In the genomic region with DNA sequence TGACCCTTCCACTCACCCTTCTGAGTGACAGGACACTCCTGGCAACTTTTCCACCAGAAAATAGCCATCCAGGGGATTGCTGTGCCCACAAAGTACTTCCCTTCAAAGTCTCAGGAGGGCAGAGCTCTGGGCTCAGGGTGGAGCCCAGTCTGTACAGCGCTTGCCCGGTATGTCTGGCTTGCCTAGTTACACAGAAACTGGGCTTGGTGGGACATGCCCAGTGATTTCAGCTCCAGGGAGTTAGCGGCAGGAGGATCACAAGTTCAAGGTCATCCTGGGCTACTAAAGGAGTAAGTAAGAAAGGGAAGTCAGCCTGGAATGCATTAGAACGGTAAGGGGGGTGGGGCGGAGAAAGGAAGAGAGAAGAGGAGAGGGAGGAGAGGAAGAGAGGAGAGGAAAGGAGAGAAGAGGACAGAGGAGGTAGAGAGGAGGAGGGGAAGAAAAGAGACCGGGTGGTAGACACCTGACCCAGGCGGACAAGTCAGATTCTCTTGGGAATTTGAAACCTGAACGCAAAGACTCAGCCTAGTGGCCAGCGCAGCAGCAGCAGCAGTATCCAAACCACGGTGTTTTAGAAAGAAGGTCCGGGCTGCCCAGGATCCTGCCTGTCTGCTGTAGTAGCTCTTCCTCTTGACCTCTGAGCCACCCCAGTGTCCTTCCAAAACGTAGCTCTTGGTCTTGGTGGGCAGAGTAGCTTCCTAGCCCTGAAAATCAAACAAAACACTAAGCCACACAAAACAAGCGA, we compare ENCODE assay signal across 8 mouse cellular contexts. TPM values are rescaled to one million over a fixed set of nuclear protein-coding genes. Genes with fewer than 3 reads are reported as not detected.
DNase-seq lines count a peak whose midpoint lies in the region; ATAC-seq and TF ChIP-seq lines count a peak whose summit lies in the region.

No protein-coding gene starts in this region.

- H3K4me3 ChIP-seq in forebrain, embryonic 13.5 days: no peak overlapping the region
- H3K4me3 ChIP-seq in forebrain, postnatal 0 days (ENCODE audit: low read depth, low read length): no peak overlapping the region
- H3K4me3 ChIP-seq in hindbrain, embryonic 14.5 days (replicated peaks; ENCODE audit: low read length): no peak overlapping the region; the same call in 1 of the 2 replicates
- peak overlapping the region; percentile 33 for H3K4me3 ChIP-seq in liver, embryonic 12.5 days
- peak overlapping the region; percentile 7; the same call in 1 of the 2 replicates for H3K4me3 ChIP-seq in neural tube, embryonic 13.5 days

- no peak for ATAC-seq in forebrain, embryonic 13.5 days
- no peak for ATAC-seq in forebrain, postnatal 0 days
- no peak for ATAC-seq in hindbrain, embryonic 14.5 days (ENCODE audit: low FRiP score)
- 0 out of 2 replicates have a peak, but pooled peaks have one; percentile 47 for ATAC-seq in liver, embryonic 12.5 days
- ATAC-seq in neural tube, embryonic 13.5 days (ENCODE audit: low read depth): no peak

- no peak for DNase-seq in forebrain, postnatal 0 days
- peak; percentile 67 for DNase-seq in embryo, embryonic 11 days
- no peak for DNase-seq in hindbrain, embryonic 14.5 days (ENCODE audit: low spot score)
- no peak for DNase-seq in MN1 (ENCODE audit: low spot score)
- no peak for DNase-seq in cerebellum, adult 18-20 months

- no peaks in the 10 kb centered on the region for H3K36me3 ChIP-seq in forebrain, embryonic 13.5 days (ENCODE audit: poor library complexity, severe bottlenecking)
- H3K36me3 ChIP-seq in forebrain, postnatal 0 days (ENCODE audit: insufficient read depth): no peaks in the 10 kb centered on the region
- no peaks in the 10 kb centered on the region for H3K36me3 ChIP-seq in hindbrain, embryonic 14.5 days (replicated peaks; ENCODE audit: control insufficient read depth, insufficient read depth)
- H3K36me3 ChIP-seq in liver, embryonic 12.5 days: no peaks in the 10 kb centered on the region
- no peaks in the 10 kb centered on the region for H3K36me3 ChIP-seq in neural tube, embryonic 13.5 days

- no peaks in the 10 kb centered on the region for H3K4me1 ChIP-seq in forebrain, embryonic 13.5 days
- H3K4me1 ChIP-seq in forebrain, postnatal 0 days (ENCODE audit: insufficient read depth): no peaks in the 10 kb centered on the region
- no peaks in the 10 kb centered on the region for H3K4me1 ChIP-seq in hindbrain, embryonic 14.5 days (replicated peaks; ENCODE audit: control insufficient read depth, insufficient read depth, low read length)
- peaks cover 57% of the 10 kb centered on the region for H3K4me1 ChIP-seq in liver, embryonic 12.5 days
- no peaks in the 10 kb centered on the region for H3K4me1 ChIP-seq in neural tube, embryonic 13.5 days (replicated peaks)

- no peak for TF ChIP-seq CTCF in forebrain, postnatal 0 days (IDR thresholded peaks at IDR 0.05; ENCODE audit: low read depth)

- H3K9ac ChIP-seq in forebrain, embryonic 13.5 days: peak overlapping the region; percentile 10; the same call in 1 of the 2 replicates
- H3K9ac ChIP-seq in forebrain, postnatal 0 days: no peak overlapping the region
- 0 out of 2 replicates have a peak overlapping the region, but pooled peaks have one; percentile 8 for H3K9ac ChIP-seq in hindbrain, embryonic 14.5 days
- peak overlapping the region; percentile 61 for H3K9ac ChIP-seq in liver, embryonic 12.5 days
- H3K9ac ChIP-seq in neural tube, embryonic 13.5 days: no peak overlapping the region

- WGBS in forebrain, embryonic 13.5 days: 32% methylated on average over 13 of the region's 13 CpGs
- WGBS in forebrain, postnatal 0 days: 34% methylated on average over 13 of the region's 13 CpGs
- 27% methylated on average over 13 of the region's 13 CpGs for WGBS in hindbrain, embryonic 14.5 days
- WGBS in liver, embryonic 12.5 days (ENCODE audit: insufficient replicate concordance): 18% methylated on average over 13 of the region's 13 CpGs
- WGBS in neural tube, embryonic 13.5 days: 28% methylated on average over 13 of the region's 13 CpGs

- no peak overlapping the region for H3K4me2 ChIP-seq in forebrain, embryonic 13.5 days
- no peak overlapping the region for H3K4me2 ChIP-seq in forebrain, postnatal 0 days (ENCODE audit: low read depth)
- peak overlapping the region; percentile 15 for H3K4me2 ChIP-seq in hindbrain, embryonic 14.5 days (replicated peaks)
- peak overlapping the region; percentile 55 for H3K4me2 ChIP-seq in liver, embryonic 12.5 days
- peak overlapping the region; percentile 26; the same call in 1 of the 2 replicates for H3K4me2 ChIP-seq in neural tube, embryonic 13.5 days

- H3K27ac ChIP-seq in forebrain, embryonic 13.5 days: no peak overlapping the region
- no peak overlapping the region; the same call in 1 of the 2 replicates for H3K27ac ChIP-seq in forebrain, postnatal 0 days (ENCODE audit: low read depth, low read length)
- H3K27ac ChIP-seq in hindbrain, embryonic 14.5 days: peak overlapping the region; percentile 35
- H3K27ac ChIP-seq in liver, embryonic 12.5 days: peak overlapping the region; percentile 61
- peak overlapping the region; percentile 40 for H3K27ac ChIP-seq in neural tube, embryonic 13.5 days (replicated peaks)

- no peaks in the 10 kb centered on the region for H3K9me3 ChIP-seq in forebrain, embryonic 13.5 days (replicated peaks)
- H3K9me3 ChIP-seq in forebrain, postnatal 0 days (ENCODE audit: low read length): no peaks in the 10 kb centered on the region
- no peaks in the 10 kb centered on the region for H3K9me3 ChIP-seq in hindbrain, embryonic 14.5 days (ENCODE audit: control insufficient read depth, low read length)
- no peaks in the 10 kb centered on the region for H3K9me3 ChIP-seq in liver, embryonic 12.5 days (replicated peaks)
- H3K9me3 ChIP-seq in neural tube, embryonic 13.5 days: no peaks in the 10 kb centered on the region

- no peaks in the 10 kb centered on the region for H3K27me3 ChIP-seq in forebrain, embryonic 13.5 days
- H3K27me3 ChIP-seq in forebrain, postnatal 0 days (ENCODE audit: insufficient read depth, low read length): no peaks in the 10 kb centered on the region
- no peaks in the 10 kb centered on the region for H3K27me3 ChIP-seq in hindbrain, embryonic 14.5 days (ENCODE audit: control insufficient read depth, insufficient read depth, low read length)
- no peaks in the 10 kb centered on the region for H3K27me3 ChIP-seq in liver, embryonic 12.5 days (replicated peaks)
- no peaks in the 10 kb centered on the region for H3K27me3 ChIP-seq in neural tube, embryonic 13.5 days

RNA-seq across cellular contexts. Expression of gene Pcbp1, which starts 28.9 kb away (rescaled TPM):
- 204 and 245 TPM in 2 replicates for polyA plus RNA-seq in forebrain, embryonic 13.5 days (2015; fragmentation: Nextera tagmentation; extraction: Ambion mirVana)
- total RNA-seq in forebrain, postnatal 0 days (2014; rRNA removed): 45.7 and 49.3 TPM in 2 replicates
- 340 and 351 TPM in 2 replicates for polyA plus RNA-seq in forebrain, postnatal 0 days (2015; fragmentation: Nextera tagmentation; extraction: Ambion mirVana)
- polyA plus RNA-seq in hindbrain, embryonic 14.5 days (2014; fragmentation: Nextera tagmentation; extraction: Ambion mirVana): 313 and 316 TPM in 2 replicates
- 465 and 466 TPM in 2 replicates for polyA plus RNA-seq in liver, embryonic 12.5 days (2016; fragmentation: Nextera tagmentation; extraction: Ambion mirVana)
- 431 and 435 TPM in 2 replicates for polyA plus RNA-seq in neural tube, embryonic 13.5 days (2015; fragmentation: Nextera tagmentation; extraction: Ambion mirVana)

RNA-seq across cellular contexts. Expression of gene C87436, which starts 59.1 kb away (rescaled TPM):
- polyA plus RNA-seq in forebrain, embryonic 13.5 days (2015; fragmentation: Nextera tagmentation; extraction: Ambion mirVana): 32.0 and 34.1 TPM in 2 replicates
- total RNA-seq in forebrain, postnatal 0 days (2014; rRNA removed): 20.5 and 24.8 TPM in 2 replicates
- polyA plus RNA-seq in forebrain, postnatal 0 days (2015; fragmentation: Nextera tagmentation; extraction: Ambion mirVana): 19.6 and 21.9 TPM in 2 replicates
- 19.2 and 21.6 TPM in 2 replicates for polyA plus RNA-seq in hindbrain, embryonic 14.5 days (2014; fragmentation: Nextera tagmentation; extraction: Ambion mirVana)
- polyA plus RNA-seq in liver, embryonic 12.5 days (2016; fragmentation: Nextera tagmentation; extraction: Ambion mirVana): 17.9 and 18.8 TPM in 2 replicates
- 22.0 and 22.4 TPM in 2 replicates for polyA plus RNA-seq in neural tube, embryonic 13.5 days (2015; fragmentation: Nextera tagmentation; extraction: Ambion mirVana)

Comparison
In these comparisons a context has a peak if more than half of its experiments do, and no peak if none do; other contexts are left out.
1. H3K9ac ChIP-seq: peak in forebrain, embryonic 13.5 days (single experiment), hindbrain, embryonic 14.5 days (single experiment) and liver, embryonic 12.5 days (single experiment); none in forebrain, postnatal 0 days (single experiment) and neural tube, embryonic 13.5 days (single experiment).
2. H3K27ac ChIP-seq: peak in hindbrain, embryonic 14.5 days (single experiment), liver, embryonic 12.5 days (single experiment) and neural tube, embryonic 13.5 days (single experiment); none in forebrain, embryonic 13.5 days (single experiment) and forebrain, postnatal 0 days (single experiment).
3. H3K4me2 ChIP-seq: peak in hindbrain, embryonic 14.5 days (single experiment), liver, embryonic 12.5 days (single experiment) and neural tube, embryonic 13.5 days (single experiment); none in forebrain, embryonic 13.5 days (single experiment) and forebrain, postnatal 0 days (single experiment).
4. H3K4me3 ChIP-seq: peak in liver, embryonic 12.5 days (single experiment) and neural tube, embryonic 13.5 days (single experiment); none in forebrain, embryonic 13.5 days (single experiment), forebrain, postnatal 0 days (single experiment) and hindbrain, embryonic 14.5 days (single experiment).